Mouse (Mus musculus) stomach, embryonic 15.5 days (tissue): ENCODE data around the gene Zfp346. TPM values are rescaled to one million over a fixed set of nuclear protein-coding genes. Genes with fewer than 3 reads are reported as not detected.

Experiments
- ATAC-seq: fragments of 200-750 bp; cut with Nextera tagmentation; 2 replicates; pipeline ENCODE4 v1.8.0; 2017; ENCODE audit warnings: low read depth, moderate number of reproducible peaks, moderate TSS enrichment; ENCODE audit not compliant: insufficient read depth, low FRiP score
- H3K27ac ChIP-seq: fragments of 300-500 bp; sonication (generic); 2 replicates; pipeline ENCODE4 v1.5.1; 2015; ENCODE audit warnings: mild to moderate bottlenecking, inconsistent platforms
- H3K27me3 ChIP-seq: fragments of 300-500 bp; sonication (generic); replicated peaks from 2 replicates; pipeline ENCODE4 v1.6.1; 2015; ENCODE audit warnings: inconsistent platforms
- H3K36me3 ChIP-seq: fragments of 300-500 bp; sonication (generic); 2 replicates; pipeline ENCODE4 v1.6.1; 2015; ENCODE audit warnings: inconsistent platforms
- H3K4me1 ChIP-seq: fragments of 300-500 bp; sonication (generic); 2 replicates; pipeline ENCODE4 v1.6.1; 2015; ENCODE audit warnings: inconsistent platforms
- H3K4me2 ChIP-seq: fragments of 300-500 bp; sonication (generic); 2 replicates; pipeline ENCODE4 v1.6.1; 2015; ENCODE audit warnings: mild to moderate bottlenecking, inconsistent platforms
- H3K4me3 ChIP-seq: fragments of 300-500 bp; sonication (generic); replicated peaks from 2 replicates; pipeline ENCODE4 v1.5.1; 2015; ENCODE audit warnings: inconsistent platforms
- H3K9ac ChIP-seq: fragments of 300-500 bp; sonication (generic); 2 replicates; pipeline ENCODE4 v1.6.1; 2015; ENCODE audit warnings: inconsistent platforms
- H3K9me3 ChIP-seq: fragments of 300-500 bp; sonication (generic); 2 replicates; pipeline ENCODE4 v1.6.1; 2016; ENCODE audit warnings: inconsistent platforms
- WGBS: fragments of 180-500 bp; shearing (Covaris S2); methylation state at CpG from one replicate; pipeline ENCODE4 v1.1.7; 2015; 5-methylcytosine and 5-hydroxymethylcytosine counted together
- polyA plus RNA-seq: library from polyadenylated mRNA; unstranded; fragments of >200 nt; fragmentation: Nextera tagmentation; extraction: Ambion mirVana; gene quantifications from 2 replicates; pipeline ENCODE4 v1.2.1, GENCODE M21; 2015

Zfp346 gene
- polyA plus RNA-seq, 1 experiment from 2014 or later: 13.8 TPM

GRCm38 (mm10) chr13:55177903-55178496 is 72.9 kb downstream of the Zfp346 start:
- H3K4me2 ChIP-seq: no peak overlapping the region
- no peak overlapping the region for H3K9ac ChIP-seq
- 63% methylated on average over 4 of the region's 4 CpGs for WGBS
- no peak overlapping the region for H3K4me3 ChIP-seq
- no peaks in the 10 kb centered on the region for H3K27me3 ChIP-seq
- H3K27ac ChIP-seq: 0 out of 2 replicates have a peak overlapping the region, but pooled peaks have one; percentile 35
- H3K9me3 ChIP-seq: no peaks in the 10 kb centered on the region
- no peaks in the 10 kb centered on the region for H3K36me3 ChIP-seq
- 0 out of 2 replicates have a peak, but pooled peaks cover 7% of the 10 kb centered on the region for H3K4me1 ChIP-seq
- no peak for ATAC-seq

- Histone ChIP-seq H3K4me3 (no peak overlapping the region), H3K27ac (no peak overlapping the region), H3K36me3 (no peaks in the 10 kb centered on the region), H3K4me1 (0 out of 2 replicates have a peak, but pooled peaks cover 7% of the 10 kb centered on the region), H3K9ac (no peak overlapping the region), H3K4me2 (no peak overlapping the region), H3K9me3 (no peaks in the 10 kb centered on the region), H3K27me3 (no peaks in the 10 kb centered on the region)
- no peak for ATAC-seq
- 34% methylated on average over 2 of the region's 2 CpGs for WGBS
Measured at GRCm38 (mm10) chr13:55178556-55178955, 73.4 kb downstream of the Zfp346 start.

DNA sequence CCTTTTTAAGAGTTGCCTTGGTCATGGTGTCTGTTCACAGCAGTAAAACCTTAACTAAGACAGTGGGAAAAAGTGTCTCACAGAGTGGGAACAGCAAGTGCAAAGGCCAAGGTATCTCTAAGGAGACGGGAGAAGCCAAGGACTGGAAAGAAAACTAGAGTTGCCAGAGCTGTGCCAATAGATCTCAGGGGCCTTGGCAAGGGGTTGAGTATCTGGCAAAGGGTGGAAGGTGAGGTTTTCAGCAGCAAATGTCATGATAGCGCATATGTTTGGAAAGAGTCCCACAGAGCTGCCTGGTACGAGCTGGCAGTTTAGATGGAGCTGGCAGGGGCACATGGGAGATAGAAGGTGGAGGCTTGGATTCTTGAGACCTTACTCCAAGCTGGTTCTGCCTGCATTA is 74.5 kb downstream of the Zfp346 start:
- Histone ChIP-seq H3K4me2 (no peak overlapping the region), H3K27ac (no peak overlapping the region), H3K4me3 (no peak overlapping the region), H3K9me3 (no peaks in the 10 kb centered on the region), H3K9ac (no peak overlapping the region), H3K27me3 (no peaks in the 10 kb centered on the region), H3K4me1 (0 out of 2 replicates have a peak, but pooled peaks cover 7% of the 10 kb centered on the region), H3K36me3 (no peaks in the 10 kb centered on the region)
- ATAC-seq: no peak
- 89% methylated on average over 3 of the region's 3 CpGs for WGBS

- WGBS: 68% methylated on average over 2 of the region's 2 CpGs
- ATAC-seq: no peak
- H3K27ac ChIP-seq: peak overlapping the region; percentile 90; the same call in 1 of the 2 replicates
- H3K9ac ChIP-seq: no peak overlapping the region
- peak overlapping the region; percentile 60 for H3K4me2 ChIP-seq
- peak overlapping the region; percentile 40; the same call in 1 of the 2 replicates for H3K4me3 ChIP-seq
- no peaks in the 10 kb centered on the region for H3K27me3 ChIP-seq
- H3K4me1 ChIP-seq: 0 out of 2 replicates have a peak, but pooled peaks cover 7% of the 10 kb centered on the region
- no peaks in the 10 kb centered on the region for H3K36me3 ChIP-seq
- no peaks in the 10 kb centered on the region for H3K9me3 ChIP-seq
Measured at GRCm38 (mm10) chr13:55181786-55182172, 76.7 kb downstream of the Zfp346 start.

DNA sequence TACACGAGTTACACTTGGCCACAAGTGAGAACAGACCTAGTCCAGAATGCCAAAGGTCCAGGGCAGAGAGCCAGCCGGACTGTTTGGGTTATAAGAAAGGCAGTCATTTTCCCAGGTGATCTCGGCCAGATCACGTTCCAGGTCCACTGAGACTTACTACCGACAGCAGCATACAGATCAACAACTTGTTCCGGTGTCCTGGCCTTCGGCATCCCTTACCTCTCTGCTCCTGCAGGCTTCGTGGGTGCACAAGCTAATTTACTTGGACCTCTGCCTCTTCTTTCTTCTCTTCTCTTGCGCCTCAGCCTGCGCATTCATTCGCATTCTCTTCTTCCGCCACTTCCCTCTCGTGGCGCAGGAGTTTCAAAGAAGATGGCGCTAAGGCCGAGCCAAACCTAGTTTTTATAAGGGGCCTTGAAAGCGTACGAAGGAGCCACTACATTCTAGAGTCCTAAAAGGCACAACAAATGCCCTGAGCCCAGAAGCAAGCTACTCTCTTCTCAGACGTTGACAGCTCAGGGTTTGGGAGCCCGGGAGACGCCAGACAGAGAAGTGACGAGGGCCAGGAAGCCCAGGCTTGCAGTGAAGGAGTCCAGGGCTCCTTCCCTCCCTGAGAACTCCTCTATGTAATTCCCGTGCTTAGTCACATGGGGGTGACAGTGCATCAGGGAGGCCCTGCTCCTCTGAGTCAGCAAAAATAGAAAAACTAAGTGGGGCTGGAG is 77.2 kb downstream of the Zfp346 start:
- 3% methylated on average over 23 of the region's 23 CpGs for WGBS
- H3K9me3 ChIP-seq: no peaks in the 10 kb centered on the region
- H3K36me3 ChIP-seq: no peaks in the 10 kb centered on the region
- H3K4me1 ChIP-seq: 0 out of 2 replicates have a peak, but pooled peaks cover 7% of the 10 kb centered on the region
- H3K9ac ChIP-seq: peak overlapping the region; percentile 37; the same call in 1 of the 2 replicates
- H3K27me3 ChIP-seq: no peaks in the 10 kb centered on the region
- peak; percentile 89 for ATAC-seq
- peak overlapping the region; percentile 60 for H3K4me2 ChIP-seq
- peak overlapping the region; percentile 90 for H3K27ac ChIP-seq
- peak overlapping the region; percentile 40 for H3K4me3 ChIP-seq

DNA sequence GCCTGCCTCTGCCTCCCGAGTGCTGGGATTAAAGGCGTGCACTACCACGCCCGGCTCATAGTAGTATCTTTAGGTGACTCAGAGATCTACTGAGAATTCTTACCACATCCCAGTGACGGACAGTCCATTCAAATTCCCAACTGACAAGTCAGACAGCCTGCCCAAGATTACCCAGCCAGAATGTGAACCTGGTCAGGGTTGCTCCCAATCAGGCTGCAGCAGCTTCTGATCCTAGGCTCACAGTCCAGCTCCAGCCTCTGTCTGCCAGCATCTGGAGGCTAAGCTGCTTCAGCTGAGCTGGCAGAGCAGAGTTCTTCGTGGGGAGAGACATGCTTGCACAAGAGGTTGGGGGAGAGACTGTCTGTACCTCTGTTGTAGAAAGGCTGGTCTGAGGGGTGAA is 78.3 kb downstream of the Zfp346 start:
- Histone ChIP-seq H3K4me3 (no peak overlapping the region), H3K36me3 (no peaks in the 10 kb centered on the region), H3K27ac (no peak overlapping the region), H3K4me1 (0 out of 2 replicates have a peak, but pooled peaks cover 4% of the 10 kb centered on the region), H3K4me2 (no peak overlapping the region), H3K27me3 (no peaks in the 10 kb centered on the region), H3K9me3 (no peaks in the 10 kb centered on the region), H3K9ac (no peak overlapping the region)
- 80% methylated on average over 6 of the region's 6 CpGs for WGBS
- no peak; the same call in 1 of the 2 replicates for ATAC-seq

Other genes starting within 250 kb of the Zfp346 start
- gene Unc5a, start 155.9 kb upstream of the Zfp346 start, polyA plus RNA-seq: 4.0 TPM in 2 replicates
- gene Hk3, start 83.9 kb upstream of the Zfp346 start, polyA plus RNA-seq: 2.0 and 2.2 TPM in 2 replicates
- gene Uimc1, start 5.0 kb upstream of the Zfp346 start, polyA plus RNA-seq: 21.4 and 29.4 TPM in 2 replicates
- gene Gm17617, start 28.2 kb downstream of the Zfp346 start, polyA plus RNA-seq: not detected in 2 replicates
- 7.6 and 8.4 TPM in 2 replicates for gene Fgfr4, start 47.3 kb downstream of the Zfp346 start, polyA plus RNA-seq
- 57.0 and 61.1 TPM in 2 replicates for gene Nsd1, start 104.5 kb downstream of the Zfp346 start, polyA plus RNA-seq
- gene Prelid1, start 215.2 kb downstream of the Zfp346 start, polyA plus RNA-seq: 447 and 473 TPM in 2 replicates
- gene Rab24, start 216.6 kb downstream of the Zfp346 start, polyA plus RNA-seq: 89.8 and 93.2 TPM in 2 replicates
- 29.2 and 32.1 TPM in 2 replicates for gene Mxd3, start 224.5 kb downstream of the Zfp346 start, polyA plus RNA-seq